Mouse (Mus musculus) stomach, embryonic 14.5 days (tissue): ENCODE data around the gene Gm10837. TPM values are rescaled to one million over a fixed set of nuclear protein-coding genes. Genes with fewer than 3 reads are reported as not detected.

Source experiments
- ATAC-seq: fragments of 200-750 bp; cut with Nextera tagmentation; 2 replicates; pipeline ENCODE4 v1.8.0; 2017; ENCODE audit warnings: low read depth, moderate TSS enrichment; ENCODE audit not compliant: insufficient number of reproducible peaks, insufficient read depth, low FRiP score
- H3K27ac ChIP-seq: fragments of 300-500 bp; sonication (generic); 2 replicates; pipeline ENCODE4 v1.5.1; 2014; ENCODE audit warnings: mild to moderate bottlenecking, low read length, moderate library complexity, mixed read lengths
- H3K27me3 ChIP-seq: fragments of 300-500 bp; sonication (generic); 2 replicates; pipeline ENCODE4 v1.6.1; 2014; ENCODE audit warnings: low read length, control low read depth, mixed read lengths; ENCODE audit not compliant: control insufficient read depth, insufficient read depth
- H3K36me3 ChIP-seq: fragments of 300-500 bp; sonication (generic); 2 replicates; pipeline ENCODE4 v1.6.1; 2014; ENCODE audit warnings: mild to moderate bottlenecking, control low read depth, low read length, moderate library complexity, mixed read lengths; ENCODE audit not compliant: control insufficient read depth, insufficient read depth
- H3K4me1 ChIP-seq: fragments of 300-500 bp; sonication (generic); 2 replicates; pipeline ENCODE4 v1.6.1; 2014; ENCODE audit warnings: low read length, control low read depth, mixed read lengths; ENCODE audit not compliant: control insufficient read depth, insufficient read depth
- H3K4me2 ChIP-seq: fragments of 300-500 bp; sonication (generic); replicated peaks from 2 replicates; pipeline ENCODE4 v1.6.1; 2014; ENCODE audit warnings: low read depth, low read length, control low read depth
- H3K4me3 ChIP-seq: fragments of 300-500 bp; sonication (generic); 2 replicates; pipeline ENCODE4 v1.5.1; 2014; ENCODE audit warnings: low read depth, low read length, control low read depth
- H3K9ac ChIP-seq: fragments of 300-500 bp; sonication (generic); replicated peaks from 2 replicates; pipeline ENCODE4 v1.6.1; 2014; ENCODE audit warnings: low read depth, mild to moderate bottlenecking, control low read depth, low read length, moderate library complexity, mixed read lengths
- H3K9me3 ChIP-seq: fragments of 300-500 bp; sonication (generic); 2 replicates; pipeline ENCODE4 v1.6.1; 2016; ENCODE audit warnings: low read depth, low read length, control low read depth; ENCODE audit not compliant: control insufficient read depth
- WGBS: fragments of 180-500 bp; shearing (Covaris S2); extraction: QIAGEN DNeasy Blood & Tissue Kit; methylation state at CpG from one replicate; pipeline ENCODE4 v1.1.7; 2014; 5-methylcytosine and 5-hydroxymethylcytosine counted together
- polyA plus RNA-seq: library from polyadenylated mRNA; unstranded; fragments of >200 nt; fragmentation: Nextera tagmentation; extraction: Ambion mirVana; gene quantifications from 2 replicates; pipeline ENCODE4 v1.2.1, GENCODE M21; 2014

Gm10837 gene
- polyA plus RNA-seq, 1 experiment from 2014 or later = not detected

- no peak for ATAC-seq
- Histone ChIP-seq H3K9me3 (no peaks in the 10 kb centered on the region), H3K4me1 (peaks cover 7% of the 10 kb centered on the region; the same call in 1 of the 2 replicates), H3K27ac (no peak overlapping the region), H3K36me3 (no peaks in the 10 kb centered on the region), H3K4me3 (no peak overlapping the region), H3K9ac (no peak overlapping the region), H3K27me3 (peaks cover 76% of the 10 kb centered on the region), H3K4me2 (no peak overlapping the region)
- 5% methylated on average over 2 of the region's 2 CpGs for WGBS
These were observed 10.0 kb upstream of the Gm10837 start for GRCm38 (mm10) chr14:122480355-122480754.

DNA sequence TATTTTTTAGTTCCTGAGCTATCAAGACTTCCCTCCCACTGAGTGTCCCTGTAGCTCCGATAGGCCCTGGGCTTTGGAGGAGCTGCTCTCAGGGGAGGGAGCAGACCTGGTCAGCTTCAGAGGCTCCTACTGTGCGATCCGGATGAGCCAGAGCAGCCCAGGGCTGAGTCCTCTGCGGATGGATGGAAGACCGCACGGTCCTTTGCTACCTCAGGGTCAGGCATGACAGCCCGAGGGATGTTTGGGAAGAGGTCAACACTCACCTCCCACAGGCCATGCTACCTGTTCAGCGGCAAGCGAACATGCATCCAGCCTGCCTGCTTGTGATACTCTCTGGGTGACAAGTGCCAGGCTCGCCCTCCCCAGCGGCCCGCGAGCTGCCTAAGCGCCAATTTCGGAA lies 9.2 kb upstream of the Gm10837 start:
- Histone ChIP-seq H3K9me3 (no peaks in the 10 kb centered on the region), H3K4me2 (no peak overlapping the region), H3K9ac (no peak overlapping the region), H3K4me1 (no peaks in the 10 kb centered on the region), H3K27me3 (peaks cover 72% of the 10 kb centered on the region), H3K4me3 (no peak overlapping the region), H3K36me3 (no peaks in the 10 kb centered on the region), H3K27ac (no peak overlapping the region)
- WGBS = 2% methylated on average over 15 of the region's 15 CpGs
- ATAC-seq = no peak

- under 1% methylated on average over 37 of the region's 38 CpGs for WGBS
- H3K4me2 ChIP-seq = no peak overlapping the region
- H3K27me3 ChIP-seq = peaks cover 71% of the 10 kb centered on the region
- no peak overlapping the region for H3K4me3 ChIP-seq
- H3K9ac ChIP-seq = no peak overlapping the region
- ATAC-seq = no peak
- H3K36me3 ChIP-seq = no peaks in the 10 kb centered on the region
- H3K27ac ChIP-seq = no peak overlapping the region
- no peaks in the 10 kb centered on the region for H3K9me3 ChIP-seq
- no peaks in the 10 kb centered on the region for H3K4me1 ChIP-seq
These were observed 8.0 kb upstream of the Gm10837 start for GRCm38 (mm10) chr14:122482081-122483023.

DNA sequence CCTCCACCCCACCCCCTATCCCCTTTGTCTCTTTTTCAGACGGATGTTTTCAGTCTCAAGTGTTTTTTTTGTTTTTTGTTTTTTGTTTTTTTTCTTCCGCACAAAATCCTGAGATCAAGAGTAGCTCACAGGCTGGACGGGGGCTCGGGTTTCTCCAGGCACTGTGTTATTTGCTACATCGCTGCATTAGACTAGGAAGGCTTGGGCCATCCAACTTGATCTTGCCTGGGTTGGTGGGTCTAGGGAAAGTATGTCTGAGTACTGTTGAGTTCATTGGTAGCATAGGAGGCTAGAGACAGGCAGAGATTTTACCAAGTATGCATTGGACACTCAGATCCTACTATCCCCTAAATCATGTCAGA lies 7.4 kb upstream of the Gm10837 start:
- no peaks in the 10 kb centered on the region for H3K36me3 ChIP-seq
- H3K9ac ChIP-seq = no peak overlapping the region
- H3K9me3 ChIP-seq = no peaks in the 10 kb centered on the region
- no peak overlapping the region for H3K27ac ChIP-seq
- no peaks in the 10 kb centered on the region for H3K4me1 ChIP-seq
- no peak overlapping the region for H3K4me3 ChIP-seq
- no peak overlapping the region for H3K4me2 ChIP-seq
- H3K27me3 ChIP-seq = peaks cover 76% of the 10 kb centered on the region
- 6% methylated on average over 5 of the region's 5 CpGs for WGBS
- ATAC-seq = no peak

DNA sequence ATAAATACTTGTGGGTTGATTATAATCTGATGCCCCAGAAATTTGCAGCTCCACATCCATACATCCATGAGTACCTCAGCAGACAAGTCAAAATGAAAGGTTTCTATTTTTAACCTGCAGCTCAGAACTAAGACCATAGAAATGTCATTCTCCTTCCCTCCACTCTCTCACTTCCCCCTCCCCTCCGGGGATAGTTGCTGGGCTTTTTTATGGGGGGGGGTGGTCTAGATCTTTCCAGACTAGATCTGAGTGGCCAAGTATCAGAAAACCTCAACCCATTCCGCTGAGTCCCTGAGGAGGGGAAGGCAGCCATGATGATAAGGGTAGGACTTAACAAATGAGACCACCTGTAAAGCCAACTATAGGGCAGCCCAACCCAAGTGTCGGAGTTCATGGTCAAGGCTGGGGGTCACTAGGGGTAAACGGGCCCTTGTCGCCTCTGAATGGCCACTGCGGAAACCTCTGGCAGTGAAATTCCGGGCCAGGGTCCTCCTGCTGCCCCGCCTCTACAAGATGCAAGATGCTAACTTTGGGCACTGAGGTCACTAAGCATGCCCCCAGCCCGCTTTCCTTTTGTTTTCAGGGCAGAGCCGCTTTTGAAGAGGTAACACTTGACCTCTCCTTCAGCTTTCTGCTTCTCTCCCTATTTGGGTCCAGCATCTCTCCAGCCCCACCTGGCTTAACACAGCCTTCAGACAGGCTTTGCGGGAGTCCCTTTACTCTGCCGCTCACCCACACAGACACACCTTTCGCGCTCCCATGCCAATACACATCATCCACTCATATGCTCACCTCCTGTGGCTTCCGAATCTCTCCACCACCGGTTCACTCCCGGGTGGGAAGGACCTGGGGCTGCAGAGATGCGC lies 6.6 kb upstream of the Gm10837 start:
- no peak overlapping the region for H3K27ac ChIP-seq
- no peak overlapping the region for H3K9ac ChIP-seq
- H3K36me3 ChIP-seq = no peaks in the 10 kb centered on the region
- H3K27me3 ChIP-seq = peaks cover 69% of the 10 kb centered on the region
- no peak overlapping the region for H3K4me3 ChIP-seq
- no peaks in the 10 kb centered on the region for H3K9me3 ChIP-seq
- H3K4me1 ChIP-seq = no peaks in the 10 kb centered on the region
- no peak for ATAC-seq
- 2% methylated on average over 18 of the region's 18 CpGs for WGBS
- no peak overlapping the region for H3K4me2 ChIP-seq

GRCm38 (mm10) chr14:122484458-122484843 lies 5.9 kb upstream of the Gm10837 start:
- WGBS = 3% methylated on average over 4 of the region's 4 CpGs
- H3K4me1 ChIP-seq = no peaks in the 10 kb centered on the region
- no peak for ATAC-seq

GRCm38 (mm10) chr14:122484844-122485551 lies 5.4 kb upstream of the Gm10837 start:
- Histone ChIP-seq H3K9me3 (no peaks in the 10 kb centered on the region), H3K4me2 (no peak overlapping the region), H3K27me3 (peaks cover 71% of the 10 kb centered on the region), H3K27ac (no peak overlapping the region), H3K4me1 (no peaks in the 10 kb centered on the region), H3K9ac (no peak overlapping the region), H3K36me3 (no peaks in the 10 kb centered on the region), H3K4me3 (no peak overlapping the region)
- ATAC-seq = no peak
- WGBS = 2% methylated on average over 24 of the region's 24 CpGs

More at GRCm38 (mm10) chr14:122484458-122484843, 5.9 kb upstream of the Gm10837 start:
- Histone ChIP-seq H3K36me3 (no peaks in the 10 kb centered on the region), H3K4me2 (no peak overlapping the region), H3K9me3 (no peaks in the 10 kb centered on the region), H3K27ac (no peak overlapping the region), H3K27me3 (peaks cover 67% of the 10 kb centered on the region), H3K9ac (no peak overlapping the region), H3K4me3 (no peak overlapping the region)

GRCm38 (mm10) chr14:122485635-122486181 lies 4.7 kb upstream of the Gm10837 start:
- Histone ChIP-seq H3K4me2 (no peak overlapping the region), H3K27ac (no peak overlapping the region), H3K4me3 (no peak overlapping the region), H3K9ac (no peak overlapping the region), H3K9me3 (no peaks in the 10 kb centered on the region), H3K27me3 (peaks cover 67% of the 10 kb centered on the region), H3K4me1 (no peaks in the 10 kb centered on the region), H3K36me3 (no peaks in the 10 kb centered on the region)
- 4% methylated on average over 12 of the region's 12 CpGs for WGBS
- no peak for ATAC-seq
